Mouse (Mus musculus) T-cell, adult 2 months (primary cell): ENCODE results near the gene S100a8.

Experiments used
- DNase-seq: peaks from one replicate; pipeline ENCODE4 v3.0.0; 2022; ENCODE audit warnings: low spot score

Gene S100a8

DNA sequence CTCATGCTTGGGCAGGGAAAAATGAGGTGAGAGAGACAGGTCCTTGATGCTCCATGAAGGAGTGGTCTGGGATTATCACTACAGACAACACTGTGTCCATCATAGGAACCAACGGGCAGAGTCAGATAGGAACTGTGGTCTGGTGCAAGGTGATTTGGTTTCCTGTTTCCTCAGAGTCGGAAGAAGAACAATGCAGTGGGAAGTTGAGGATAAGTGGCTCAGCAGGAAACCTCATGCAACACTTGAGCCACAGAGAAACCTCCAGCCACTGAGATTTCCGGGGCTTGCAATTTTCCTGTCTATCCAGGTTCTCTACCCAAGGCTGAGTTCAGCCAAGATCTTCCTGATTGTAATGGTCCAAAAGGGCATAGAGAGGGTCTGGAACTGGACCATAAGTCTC lies 9.9 kb downstream of the S100a8 start:
- DNase-seq: no peak

DNA sequence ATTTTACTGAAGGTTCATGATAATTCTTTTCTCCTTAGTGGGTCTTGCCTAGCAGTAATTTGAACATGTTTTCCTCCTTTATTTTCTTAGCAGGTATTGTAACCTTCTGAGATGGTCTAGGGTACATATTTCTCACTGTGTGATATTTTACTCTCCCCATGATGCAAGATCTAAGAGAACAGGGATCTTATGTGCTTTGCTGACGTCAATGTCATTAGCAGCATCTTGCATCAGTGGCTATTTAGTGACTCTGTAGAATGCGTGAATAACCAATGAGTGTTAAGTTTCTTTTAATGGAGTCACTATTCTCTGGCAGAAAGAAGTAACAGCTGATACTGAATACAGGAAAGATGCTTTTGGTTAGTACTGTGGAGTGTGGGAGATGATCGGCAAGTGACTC lies 15.2 kb downstream of the S100a8 start:
- no peak for DNase-seq

DNA sequence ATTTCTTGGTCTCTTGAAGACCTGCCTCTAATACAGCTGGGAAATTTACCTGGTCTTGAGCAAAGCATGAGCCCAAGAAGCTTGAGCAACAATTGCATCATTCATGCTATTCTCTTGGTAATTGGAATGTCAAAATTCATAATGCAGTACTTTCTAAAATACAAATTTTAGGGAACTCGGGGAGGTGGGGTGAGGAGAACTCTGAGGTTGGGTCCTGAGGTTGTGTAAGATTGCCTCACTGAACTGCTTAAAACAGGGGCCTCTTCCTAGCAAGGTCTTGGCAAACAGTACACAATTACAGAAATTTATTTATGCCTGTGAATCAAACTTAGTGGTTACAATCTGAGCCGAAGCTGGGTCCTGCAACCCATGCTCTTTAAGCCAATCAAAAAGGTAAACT lies 18.1 kb downstream of the S100a8 start:
- DNase-seq: no peak

DNA sequence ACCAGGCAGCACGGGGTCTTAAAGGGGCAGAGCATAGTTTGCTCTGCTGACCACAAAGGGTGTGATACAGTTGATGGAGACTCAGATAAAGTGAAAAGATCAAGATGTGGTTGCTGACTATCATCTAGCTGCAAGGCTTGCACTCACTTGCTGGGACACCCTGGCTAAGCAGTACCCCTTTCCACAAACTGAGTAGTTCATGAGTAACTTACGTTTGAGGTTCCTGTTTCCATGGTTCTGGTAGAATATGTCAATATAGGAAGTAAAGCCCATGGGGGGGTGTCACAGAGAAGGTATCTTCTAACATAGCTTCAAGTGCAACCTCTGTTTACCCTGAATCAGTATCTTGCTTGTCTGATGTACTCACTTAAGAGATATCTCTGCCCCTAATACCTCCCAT lies 24.7 kb downstream of the S100a8 start:
- no peak for DNase-seq

DNA sequence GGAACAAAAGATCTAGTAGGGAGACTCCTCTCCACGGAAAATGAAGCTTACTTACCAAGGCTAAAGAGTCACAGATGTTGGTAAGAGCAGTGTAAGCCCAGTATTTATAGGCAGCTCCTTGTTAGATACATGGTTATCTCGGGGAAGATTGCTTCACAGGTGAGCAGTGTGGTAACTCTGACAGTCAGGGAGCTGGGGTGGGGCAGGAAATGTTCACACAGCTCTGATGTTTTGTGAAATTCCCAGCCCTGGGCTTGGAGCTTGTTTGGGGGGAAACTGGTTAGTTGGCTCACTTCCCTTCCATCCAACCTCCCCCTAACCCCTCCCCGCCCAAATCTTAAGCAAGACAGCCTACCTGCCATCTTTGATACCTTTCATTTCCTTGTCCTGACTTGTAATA lies 26.8 kb downstream of the S100a8 start, which contains the start of gene S100a9:
S100a9 (minus strand) TSS at position 109 of the 400 bp plus-strand sequence.
- DNase-seq: no peak

DNA sequence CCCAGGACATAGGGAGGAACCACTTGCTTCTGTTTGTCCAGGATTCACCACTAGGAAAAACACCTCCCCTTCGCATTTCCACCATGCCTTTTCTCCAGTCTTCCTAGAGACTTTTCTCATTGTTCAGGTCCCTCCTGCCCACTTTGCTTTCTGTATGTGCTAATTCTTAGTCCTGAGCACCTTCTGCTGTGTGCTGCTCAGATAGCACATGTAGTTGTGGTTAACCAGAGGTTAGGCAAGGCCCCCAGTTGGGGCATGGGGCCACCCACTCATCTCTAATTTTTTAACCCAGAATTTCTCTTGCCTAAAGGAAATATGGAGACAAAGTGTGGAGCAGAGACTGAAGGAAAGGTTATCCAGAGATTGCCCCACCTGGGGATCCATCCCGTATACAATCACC lies 33.5 kb downstream of the S100a8 start:
- no peak for DNase-seq

DNA sequence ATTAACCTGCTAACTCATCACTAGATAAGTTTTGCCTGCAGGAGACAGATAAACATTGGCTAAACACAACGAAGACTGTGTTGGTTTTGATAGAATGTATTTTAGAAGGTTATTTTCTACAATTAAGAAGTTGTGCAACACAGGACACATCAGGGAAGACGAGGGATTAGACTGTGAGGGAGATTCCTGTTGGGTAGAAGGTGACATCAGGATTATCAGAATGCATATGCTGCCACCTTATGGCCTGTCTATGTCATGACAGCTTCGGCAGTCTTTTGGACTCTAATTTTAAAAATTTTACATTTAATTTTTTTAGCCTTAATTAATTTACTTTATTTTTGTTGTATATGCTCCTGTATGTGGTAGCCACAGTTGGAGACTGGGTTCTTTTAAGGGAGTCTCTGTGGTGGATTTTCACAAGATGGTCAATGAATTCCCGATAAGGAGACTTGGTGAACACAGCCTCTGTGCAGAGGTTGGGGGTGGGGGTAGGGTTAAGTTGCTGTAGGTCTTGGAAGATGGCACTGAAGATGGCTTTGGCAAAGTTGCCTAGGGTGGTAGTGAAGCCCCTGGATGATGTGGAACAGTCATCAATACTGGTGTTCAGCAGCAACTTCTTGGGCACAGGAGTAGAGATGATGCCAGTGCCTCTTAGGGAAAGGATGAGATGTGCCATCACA lies 39.9 kb downstream of the S100a8 start:
- peak; percentile 19 for DNase-seq

DNA sequence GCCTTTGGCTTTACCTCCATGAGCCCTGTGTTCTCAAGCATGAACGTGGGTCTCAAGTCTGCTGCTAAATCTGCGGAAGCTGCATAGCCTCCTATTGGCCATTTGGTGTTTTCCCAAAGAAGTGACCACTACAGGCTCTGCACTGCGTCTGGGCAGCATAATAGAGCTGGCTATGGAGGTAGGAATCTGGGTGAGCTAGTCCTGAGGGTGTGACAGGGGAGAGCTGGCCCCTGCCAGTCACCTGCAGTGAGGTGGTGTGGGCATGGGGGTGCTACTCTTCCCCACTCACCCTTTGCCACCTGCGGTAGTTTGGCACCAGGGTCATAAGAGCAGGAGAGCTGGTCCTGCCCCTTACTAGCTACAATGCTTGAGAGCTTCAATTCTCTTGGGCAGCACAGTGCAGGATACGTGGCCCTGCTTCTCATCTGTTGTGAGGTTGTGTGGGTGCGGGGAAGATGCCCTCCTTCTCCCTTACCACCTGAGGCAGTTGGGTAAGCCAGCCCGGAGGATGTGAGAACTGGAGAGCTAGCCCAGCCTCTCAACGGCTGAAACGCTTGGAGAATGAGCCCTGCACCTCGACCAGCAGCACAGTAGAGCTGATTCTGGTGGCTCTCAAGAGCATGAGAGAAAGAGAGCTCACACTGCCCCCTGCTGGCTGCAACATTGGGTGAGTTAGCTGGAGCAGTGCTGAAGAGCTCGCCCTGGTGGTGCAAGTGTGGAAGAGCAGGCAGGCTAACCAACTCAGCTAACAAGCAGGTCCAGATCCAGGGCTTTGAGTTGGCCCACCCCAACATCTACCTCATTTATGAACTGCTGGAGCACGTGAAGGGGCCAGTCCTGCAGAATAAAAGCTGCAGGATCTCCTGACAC lies 41.0 kb downstream of the S100a8 start:
- DNase-seq: peak; percentile 76
